Mouse (Mus musculus) megakaryocyte-erythroid progenitor cell, adult 5-6 weeks (primary cell): ENCODE results near the gene Zfp800. TPM values are rescaled to one million over a fixed set of nuclear protein-coding genes. Genes with fewer than 3 reads are reported as not detected.

Source experiments
- ATAC-seq: replicated peaks from 2 replicates; pipeline ENCODE4 v1.8.0; 2016; ENCODE audit warnings: mild to moderate bottlenecking, inconsistent platforms; ENCODE audit not compliant: severe bottlenecking, poor library complexity, low FRiP score, low TSS enrichment
- total RNA-seq, 2 experiments: library from RNA; stranded (forward) in 1 of 2; stranded (reverse) in 1 of 2; fragments of 200-1000, 215-1000 nt in 1 of 2; fragments of >200 nt in 1 of 2; fragmentation: Nextera tagmentation in 1 of 2; gene quantifications; 2 replicates each; pipeline ENCODE4 v1.2.3; 2014 to 2017

The Zfp800 gene
- total RNA-seq, 2 experiments from 2014 or later, result 73.2 to 158 TPM

DNA sequence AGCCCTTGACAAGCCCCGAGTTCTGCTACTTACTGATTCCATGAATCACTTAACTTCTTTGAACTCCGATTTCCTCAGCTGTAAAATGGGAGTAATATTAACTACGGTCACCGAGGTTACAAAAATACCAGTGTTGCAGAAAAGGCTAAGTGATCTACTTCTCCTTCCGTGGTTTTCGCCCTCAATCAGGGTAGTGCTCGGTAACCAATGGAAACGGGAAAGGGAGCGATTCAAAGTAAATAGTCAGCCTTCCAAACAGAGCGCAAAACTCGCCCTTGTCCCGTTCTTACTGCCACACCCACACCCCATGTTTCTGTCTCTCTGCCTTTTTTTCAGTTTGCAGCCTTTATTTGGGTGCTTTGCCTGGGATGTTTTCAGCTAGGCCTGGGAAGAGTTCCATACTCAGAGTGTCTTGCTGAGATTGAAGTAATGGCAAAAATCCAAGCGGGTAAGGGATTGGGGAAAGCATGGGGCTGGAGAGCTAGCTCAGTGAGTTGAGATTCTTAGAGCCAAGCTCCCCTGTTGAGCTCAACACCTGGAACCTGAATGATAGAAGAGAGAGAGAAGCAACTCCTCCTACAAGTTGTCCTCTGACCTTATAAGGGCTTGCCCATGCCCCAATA, 78.0 kb downstream of the Zfp800 start:
- ATAC-seq, result peak; percentile 36; the same call in 1 of the 2 replicates

DNA sequence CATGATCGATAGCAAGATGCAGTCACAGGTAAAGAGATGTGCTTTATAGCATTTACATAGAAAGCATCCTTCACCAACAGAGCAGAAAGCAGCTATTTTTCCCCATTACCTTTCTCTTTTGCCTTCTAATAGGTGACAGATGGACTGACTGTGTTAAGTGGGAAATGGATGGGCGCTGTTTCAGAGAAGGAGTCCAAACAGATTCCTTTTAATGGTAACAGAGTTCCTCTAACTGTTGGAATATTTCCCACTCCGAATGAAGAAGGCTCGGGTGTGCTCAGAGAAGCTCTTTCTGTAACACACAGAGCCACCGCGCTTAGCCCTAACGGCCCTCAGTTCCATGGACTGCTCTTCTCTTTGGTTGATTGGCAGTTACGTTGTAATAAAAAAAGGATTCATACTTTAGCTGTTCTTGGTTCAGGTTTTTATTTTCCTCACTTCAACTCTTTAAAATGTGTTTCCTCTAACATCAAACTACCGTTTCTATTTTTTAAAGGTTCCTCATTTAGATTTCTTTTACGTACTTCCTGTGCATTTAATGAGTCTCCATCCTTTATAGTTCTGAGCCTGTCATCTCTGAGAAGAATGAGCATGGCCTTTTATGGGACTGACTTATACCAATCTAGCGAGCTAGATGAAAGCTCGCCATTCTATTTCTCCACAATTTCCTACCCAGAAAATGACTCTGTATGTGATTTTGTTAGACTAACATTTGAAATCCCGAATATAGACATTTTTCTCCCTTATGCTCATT, 78.8 kb downstream of the Zfp800 start:
- no peak for ATAC-seq

DNA sequence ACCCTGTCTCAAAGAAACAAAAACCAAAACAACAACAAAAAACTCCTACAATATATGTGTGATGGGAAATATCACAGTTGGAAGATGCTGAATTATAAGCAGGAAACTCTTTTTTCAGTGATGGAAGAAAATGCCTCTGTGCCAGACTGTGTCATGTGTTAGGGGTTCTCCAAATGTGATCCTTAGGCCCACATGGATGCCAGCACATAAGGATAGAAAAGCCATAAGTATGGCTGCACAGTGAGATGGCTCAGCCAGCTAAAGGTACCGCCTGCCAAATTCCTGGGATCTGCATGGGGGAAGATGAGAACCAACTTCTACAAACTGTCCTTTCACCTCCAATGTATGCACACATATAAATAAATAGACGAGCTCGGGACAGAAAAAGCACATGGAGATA, 82.6 kb downstream of the Zfp800 start:
- ATAC-seq, result no peak

DNA sequence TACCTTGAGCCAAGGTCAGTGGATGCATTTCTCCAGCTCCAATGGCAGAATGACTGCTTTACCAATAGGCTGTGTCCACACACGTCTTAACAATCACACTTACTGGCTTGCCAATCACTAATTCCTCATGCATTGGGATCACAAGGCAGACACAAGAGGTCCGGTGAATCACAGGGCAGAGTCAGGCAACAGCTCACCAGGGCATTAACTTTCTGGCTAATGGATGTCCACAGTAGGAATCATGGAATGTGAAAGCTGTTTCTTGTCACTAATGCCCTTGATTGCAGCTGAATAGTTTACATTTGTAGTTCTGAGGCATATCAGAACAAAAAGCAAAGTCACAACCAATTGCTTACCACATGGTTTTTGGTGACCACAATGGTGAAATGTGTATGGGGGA, 85.7 kb downstream of the Zfp800 start:
- no peak for ATAC-seq

DNA sequence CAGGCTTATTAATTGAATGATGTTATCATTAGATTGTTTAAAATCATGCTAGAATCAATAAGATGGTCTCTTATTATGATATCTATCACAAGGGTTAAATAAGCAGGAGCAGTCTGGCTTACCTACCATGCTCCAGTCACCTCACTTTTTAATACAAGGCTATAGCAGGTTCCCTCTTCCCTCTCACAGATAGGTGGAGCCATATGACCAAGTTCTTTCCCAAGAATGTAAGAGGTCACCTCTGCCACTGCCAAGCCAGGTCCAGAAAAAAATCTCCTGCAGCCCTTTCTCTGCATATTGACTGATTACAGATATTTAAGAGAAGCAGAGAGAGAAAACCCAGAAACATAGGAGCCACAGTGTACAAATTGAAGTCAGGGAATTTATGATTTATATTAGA, 88.1 kb downstream of the Zfp800 start:
- no peak for ATAC-seq

DNA sequence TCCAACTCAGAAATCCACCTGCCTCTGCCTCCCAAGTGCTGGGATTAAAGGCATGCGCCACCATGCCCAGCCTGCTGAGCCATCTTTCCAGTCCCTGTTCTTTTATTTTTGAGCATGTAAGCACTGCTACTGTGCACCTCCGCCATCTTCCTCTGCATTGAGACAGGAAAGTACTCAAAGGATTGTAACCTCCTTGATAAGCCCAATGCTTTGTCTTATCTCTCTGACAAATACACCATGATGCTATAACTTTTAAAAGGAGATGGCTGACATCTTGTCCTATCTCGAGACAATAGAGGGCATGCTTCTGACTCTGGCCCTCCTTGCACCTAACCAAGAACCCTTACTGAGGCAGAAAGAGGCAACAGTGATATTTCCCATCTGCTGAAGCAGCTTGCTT, 88.9 kb downstream of the Zfp800 start:
- peak; percentile 61; the same call in 1 of the 2 replicates for ATAC-seq

DNA sequence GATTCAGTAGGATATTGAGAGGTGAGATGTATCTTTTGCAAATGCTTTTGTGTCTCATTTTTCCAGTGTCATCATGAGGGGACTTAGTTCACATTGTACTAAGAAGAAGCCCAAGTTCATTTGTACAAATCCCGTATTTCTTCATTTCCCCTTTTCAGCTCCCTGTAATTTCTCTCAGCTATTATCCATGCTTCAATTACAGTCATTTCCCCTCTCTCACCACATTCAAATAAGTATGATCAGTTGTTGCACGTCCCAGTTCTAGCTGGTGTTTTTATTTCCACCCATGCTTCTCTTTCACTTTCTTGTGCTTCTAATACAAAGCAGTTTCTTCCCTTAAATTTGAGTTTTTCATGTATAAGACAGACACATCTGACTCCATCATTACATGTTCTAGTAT, 91.1 kb downstream of the Zfp800 start:
- ATAC-seq, result no peak

DNA sequence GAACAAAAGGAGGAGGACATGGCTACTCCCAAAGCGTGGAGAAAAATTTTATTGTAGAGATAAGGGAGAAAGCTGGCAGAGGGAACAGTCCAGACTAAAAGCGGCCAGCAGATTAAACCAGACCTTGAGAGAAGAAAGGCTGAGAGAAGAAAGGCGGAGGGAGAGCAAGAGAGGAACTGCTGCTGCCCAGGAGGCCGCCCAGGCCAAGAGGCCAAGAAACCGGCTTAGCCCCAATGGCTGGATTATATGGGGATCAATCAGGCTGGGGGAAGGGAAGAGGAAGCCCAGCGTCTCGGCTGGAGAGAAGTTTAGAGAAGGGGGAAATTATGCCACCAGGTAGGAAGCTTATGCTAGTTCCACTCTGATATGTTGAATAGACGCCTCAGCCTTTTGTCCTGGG, 101.5 kb downstream of the Zfp800 start:
- ATAC-seq, result no peak

DNA sequence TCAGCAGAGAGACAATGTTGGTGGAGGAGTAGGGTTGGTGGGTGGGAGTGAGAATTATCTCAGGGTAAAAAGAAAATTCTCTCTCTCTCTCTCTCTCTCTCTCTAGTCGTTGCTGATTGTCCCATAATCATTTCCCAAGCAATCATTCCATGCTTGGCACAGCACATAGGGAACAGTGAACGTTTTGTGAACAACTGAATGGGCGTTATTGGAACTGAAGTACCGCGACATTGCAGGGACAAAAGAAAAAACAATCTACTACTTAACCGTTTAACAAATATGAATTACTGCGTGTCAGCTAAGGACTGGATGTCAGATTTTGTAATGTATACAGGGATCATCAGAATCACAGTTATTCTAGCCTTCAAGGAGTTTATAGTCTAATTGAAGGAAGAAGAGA, 102.2 kb downstream of the Zfp800 start:
- ATAC-seq, result no peak

DNA sequence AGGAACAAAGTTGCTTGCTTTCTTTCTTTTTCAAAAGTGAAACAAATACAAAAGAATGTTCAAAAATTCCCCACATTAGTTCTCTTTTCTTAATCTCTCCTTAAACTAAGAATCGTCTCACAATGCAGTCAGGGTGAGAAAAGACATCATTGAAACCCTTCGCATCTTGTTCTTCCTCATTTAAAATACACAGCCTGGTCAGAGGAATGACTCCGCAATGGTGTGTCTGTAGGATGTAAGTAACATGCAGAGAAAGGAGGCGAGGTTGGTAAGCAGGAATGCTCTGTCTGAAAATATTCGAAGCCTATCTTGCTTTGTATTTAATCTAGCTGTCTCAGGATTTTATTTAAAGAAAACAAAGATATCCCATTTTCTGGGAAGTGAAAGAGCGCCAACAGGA, 105.0 kb downstream of the Zfp800 start:
- ATAC-seq, result no peak

DNA sequence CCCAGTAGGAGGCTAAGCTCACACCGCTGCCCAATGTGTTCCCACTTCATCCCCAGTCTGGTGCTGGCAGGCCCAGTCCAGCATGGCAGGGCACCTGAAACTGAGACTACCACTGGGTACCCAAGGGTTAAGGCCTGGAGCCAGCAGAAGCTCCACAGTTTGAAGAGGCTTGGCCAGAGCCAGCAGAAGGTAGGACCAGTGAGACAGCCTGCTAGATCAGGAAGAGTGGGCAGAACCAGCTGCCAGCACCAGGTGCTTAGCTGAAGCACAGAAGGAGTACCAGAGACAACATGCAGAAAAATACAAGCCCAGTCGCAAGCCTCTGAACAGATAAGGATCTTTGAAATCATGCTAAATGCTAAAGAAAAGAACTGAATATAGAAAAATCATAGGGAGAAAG, 117.9 kb downstream of the Zfp800 start:
- no peak for ATAC-seq

DNA sequence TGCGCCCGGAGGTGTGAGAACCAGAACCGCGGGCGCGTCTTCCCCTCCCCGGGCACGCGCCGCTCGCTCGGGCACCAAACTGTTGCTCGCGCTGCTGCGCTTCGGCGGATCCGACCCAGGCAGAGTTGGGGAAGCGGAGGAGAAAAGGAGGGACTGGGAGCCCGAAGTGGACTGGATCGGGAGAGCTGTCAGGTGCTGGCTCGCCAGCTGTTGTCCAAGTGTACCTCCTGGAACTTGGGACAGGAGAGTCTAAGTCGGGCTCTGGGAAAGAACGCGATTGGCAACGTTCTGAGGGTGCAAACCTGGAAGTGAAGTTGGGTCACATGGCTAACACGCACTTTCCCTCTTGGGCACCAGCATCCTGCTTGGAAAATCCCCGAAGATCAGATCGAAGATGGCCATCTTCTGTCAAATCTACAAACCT, 135.6 kb downstream of the Zfp800 start:
- ATAC-seq, result no peak; the same call in 1 of the 2 replicates

DNA sequence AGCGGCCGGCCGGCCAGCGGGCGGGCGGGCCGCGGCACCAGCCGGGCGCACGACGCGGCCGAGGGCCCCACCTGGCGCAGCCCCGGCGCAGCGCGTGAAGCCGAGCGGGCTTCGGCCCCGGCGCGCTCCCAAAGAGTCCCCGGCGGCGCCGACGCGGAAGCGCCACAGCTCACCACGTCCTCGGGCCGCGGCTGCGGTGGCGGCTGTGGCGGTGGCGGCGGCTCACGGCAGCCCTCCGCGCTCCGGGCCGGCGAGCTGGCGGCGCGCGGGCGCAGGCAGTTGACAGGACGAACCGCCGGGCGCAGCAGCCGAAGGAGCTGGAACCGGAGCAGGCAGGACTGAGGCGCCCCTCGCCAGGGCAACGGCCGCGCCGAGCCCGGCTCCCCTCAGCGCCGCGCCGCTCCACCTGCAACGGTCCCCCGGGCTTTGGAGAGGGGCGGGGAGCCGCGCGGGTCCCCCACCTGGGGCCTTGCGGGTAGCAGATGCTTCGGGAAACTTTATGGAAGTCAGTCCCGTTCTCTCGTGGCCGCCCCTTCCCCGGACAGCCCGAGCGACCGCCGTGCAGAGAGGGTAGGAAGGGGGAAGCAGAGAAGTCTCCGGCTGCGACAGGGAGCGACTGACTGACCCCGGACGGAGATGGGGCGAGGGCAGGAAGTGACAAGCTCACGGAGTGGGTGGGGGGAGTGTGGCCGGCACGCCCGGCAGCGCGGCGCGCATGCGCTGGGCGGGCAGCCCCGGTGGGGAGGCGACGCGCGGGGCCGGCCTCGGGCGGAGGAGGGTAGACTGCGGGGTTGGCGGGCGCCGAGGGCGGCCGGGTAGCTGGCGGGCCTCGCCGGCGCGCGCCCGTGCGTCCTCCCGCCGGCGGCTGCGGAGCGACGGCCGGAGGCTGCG, 136.3 kb downstream of the Zfp800 start:
- peak; percentile 87 for ATAC-seq

DNA sequence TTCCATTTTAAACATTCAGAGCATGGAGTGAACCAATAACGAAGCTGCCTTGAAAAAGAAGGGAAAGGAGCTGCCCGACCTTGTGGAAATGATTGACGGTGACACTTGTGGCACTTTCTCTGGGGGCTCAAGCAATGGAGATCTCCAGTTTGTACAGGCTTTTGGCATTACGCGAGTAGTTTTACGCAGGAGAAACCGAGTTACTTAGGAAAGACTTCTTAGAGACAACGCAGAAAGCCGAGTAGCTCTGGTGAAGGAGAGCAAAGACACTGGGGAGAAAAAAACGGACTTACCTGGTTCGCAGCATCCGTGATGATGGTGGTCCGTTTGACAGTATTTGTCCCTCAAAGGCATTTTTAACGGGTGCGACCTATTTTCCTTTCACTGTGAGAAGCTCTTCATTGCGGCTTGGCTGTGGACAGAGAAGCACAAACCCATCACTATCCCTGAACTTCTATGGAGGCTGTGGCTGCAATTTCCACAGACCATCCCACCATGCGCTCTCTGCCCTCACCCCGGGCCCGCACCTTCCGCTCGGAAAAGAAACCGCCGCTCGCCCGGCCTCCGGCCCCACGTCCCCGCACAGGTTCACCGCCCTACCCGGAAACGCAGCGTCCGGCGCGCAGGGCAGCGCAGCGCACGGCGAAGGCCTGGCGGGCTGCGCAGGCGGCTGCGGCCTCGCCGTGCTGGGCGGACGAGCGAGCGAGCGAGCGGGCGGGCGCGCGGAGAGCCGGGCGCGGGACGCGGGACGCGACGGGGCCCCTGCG, 137.2 kb downstream of the Zfp800 start:
- ATAC-seq, result no peak

DNA sequence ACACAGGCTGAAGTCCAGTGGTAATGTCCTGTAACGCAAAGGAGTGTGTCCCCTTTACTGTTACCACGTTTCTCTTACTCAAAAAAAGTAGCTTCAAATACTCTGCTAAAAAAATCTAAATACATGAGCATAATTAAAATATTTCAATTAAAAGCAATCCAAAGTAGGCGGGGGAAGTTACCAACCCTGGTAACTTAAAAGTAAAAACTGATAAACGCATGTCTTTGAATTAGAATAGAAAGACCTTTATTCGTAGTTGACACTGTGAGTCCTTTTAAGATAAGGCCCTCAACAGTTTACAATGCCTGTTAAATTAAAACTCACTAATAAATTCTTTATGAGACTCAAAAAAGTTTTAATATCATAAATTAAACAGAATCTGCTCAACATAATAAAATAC, 138.1 kb downstream of the Zfp800 start:
- no peak for ATAC-seq

DNA sequence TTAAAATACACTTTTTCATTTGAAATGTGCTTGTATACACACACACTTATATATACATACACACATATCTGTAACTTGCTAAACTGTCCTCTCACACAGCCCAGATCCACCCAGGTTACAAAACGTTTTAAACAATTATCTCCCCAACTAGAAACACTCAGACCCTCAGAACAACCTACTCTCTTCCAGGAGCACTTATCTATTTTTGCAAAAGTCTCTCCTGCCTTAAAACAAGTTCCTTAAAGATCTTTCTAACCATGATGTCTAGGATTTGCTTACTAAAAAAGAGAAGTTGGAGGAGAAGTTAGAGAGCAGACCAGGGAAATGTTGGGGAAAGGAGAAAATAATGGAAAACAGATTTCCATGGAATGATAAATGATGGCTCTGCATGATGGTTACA, 139.4 kb downstream of the Zfp800 start:
- ATAC-seq, result no peak

DNA sequence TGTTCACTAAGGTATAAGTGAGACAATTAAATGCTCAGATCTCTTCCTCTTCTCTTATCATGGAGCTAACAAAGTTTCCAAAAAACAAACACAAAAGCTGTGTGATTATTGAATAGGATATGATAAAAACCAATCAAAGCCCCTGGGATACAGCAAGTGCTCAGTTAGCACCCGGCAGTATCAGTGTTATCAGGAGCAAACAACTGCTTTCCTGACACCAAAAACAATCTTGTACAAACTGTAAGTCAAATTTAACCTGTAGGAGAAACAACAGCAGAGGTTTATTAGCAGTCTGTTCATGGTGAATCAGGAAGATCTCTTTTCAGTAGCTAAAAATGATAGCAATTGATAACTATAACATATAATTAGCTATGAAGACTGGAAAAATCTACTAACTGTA, 140.0 kb downstream of the Zfp800 start:
- peak; percentile 29; the same call in 1 of the 2 replicates for ATAC-seq

DNA sequence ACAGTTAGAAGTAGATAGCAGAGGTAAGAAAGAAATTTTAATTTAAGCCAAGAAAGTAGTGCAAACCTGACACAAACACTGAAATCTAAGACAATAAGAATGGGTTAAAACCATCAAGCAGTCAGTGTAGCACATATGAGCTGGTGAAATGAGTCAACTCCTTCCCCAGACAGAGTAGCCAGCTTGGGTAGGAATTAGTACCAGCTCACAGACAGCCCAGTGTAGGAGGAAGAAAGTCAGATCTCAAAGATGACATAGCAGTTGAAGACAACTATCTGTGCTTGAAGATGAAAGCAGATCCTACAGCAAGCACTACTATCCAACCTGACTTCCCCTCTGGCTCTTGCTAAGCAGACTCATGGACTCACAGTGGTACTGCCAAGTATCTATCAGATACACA, 145.0 kb downstream of the Zfp800 start:
- no peak for ATAC-seq

DNA sequence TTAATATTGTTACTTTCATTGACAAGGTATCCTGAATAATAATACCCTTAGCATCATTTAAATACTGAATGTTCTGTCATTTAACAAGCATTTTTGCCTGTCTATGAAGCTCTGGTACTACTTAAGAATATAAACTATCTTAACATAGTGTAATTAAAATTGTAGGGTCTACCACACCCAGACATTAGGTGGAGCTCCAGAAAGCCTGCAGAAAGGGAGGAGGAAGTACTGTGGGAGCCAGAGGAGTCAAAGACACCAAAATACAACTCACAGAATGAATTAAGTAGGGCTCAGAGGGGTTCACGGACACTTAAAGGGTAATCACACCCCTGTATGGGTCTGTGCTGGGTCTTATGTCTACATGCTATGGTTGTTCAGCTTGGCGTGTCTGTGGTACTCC, 149.6 kb downstream of the Zfp800 start:
- peak; percentile 39 for ATAC-seq
